Mouse (Mus musculus) heart, embryonic 10.5 days (tissue): ENCODE measurements around the gene Gm17949. TPM values are rescaled to one million over a fixed set of nuclear protein-coding genes. Genes with fewer than 3 reads are reported as not detected.

ENCODE experiments used
- DNase-seq: peaks from one replicate; pipeline ENCODE4 v3.0.0-alpha.2; 2017; ENCODE audit warnings: low spot score
- H3K27ac ChIP-seq: fragments of 300-500 bp; sonication (generic); 2 replicates; pipeline ENCODE4 v1.5.1; 2016; ENCODE audit warnings: mild to moderate bottlenecking
- H3K27me3 ChIP-seq: fragments of 300-500 bp; sonication (generic); 2 replicates; pipeline ENCODE4 v1.6.1; 2016; ENCODE audit warnings: mild to moderate bottlenecking; ENCODE audit not compliant: poor library complexity, insufficient read depth, severe bottlenecking
- H3K36me3 ChIP-seq: fragments of 300-500 bp; sonication (generic); 2 replicates; pipeline ENCODE4 v1.6.1; 2016; ENCODE audit warnings: mild to moderate bottlenecking, moderate library complexity
- H3K4me1 ChIP-seq: fragments of 300-500 bp; sonication (generic); 2 replicates; pipeline ENCODE4 v1.6.1; 2016; ENCODE audit warnings: mild to moderate bottlenecking
- H3K4me3 ChIP-seq: fragments of 300-500 bp; sonication (generic); 2 replicates; pipeline ENCODE4 v1.5.1; 2016; ENCODE audit warnings: mild to moderate bottlenecking, moderate library complexity
- H3K9me3 ChIP-seq: fragments of 300-500 bp; sonication (generic); 2 replicates; pipeline ENCODE4 v1.6.1; 2016; ENCODE audit warnings: mild to moderate bottlenecking, moderate library complexity
- WGBS: fragments of 180-500 bp; shearing (Covaris S2); methylation state at CpG from one replicate; pipeline ENCODE4 v1.1.7; 2016; 5-methylcytosine and 5-hydroxymethylcytosine counted together
- polyA plus RNA-seq: library from polyadenylated mRNA; unstranded; fragments of >200 nt; fragmentation: Nextera tagmentation; extraction: Ambion mirVana; gene quantifications from 2 replicates; pipeline ENCODE4 v1.2.1, GENCODE M21; 2016

Gm17949 gene
- polyA plus RNA-seq, 1 experiment from 2014 or later = 0.36 TPM

DNA sequence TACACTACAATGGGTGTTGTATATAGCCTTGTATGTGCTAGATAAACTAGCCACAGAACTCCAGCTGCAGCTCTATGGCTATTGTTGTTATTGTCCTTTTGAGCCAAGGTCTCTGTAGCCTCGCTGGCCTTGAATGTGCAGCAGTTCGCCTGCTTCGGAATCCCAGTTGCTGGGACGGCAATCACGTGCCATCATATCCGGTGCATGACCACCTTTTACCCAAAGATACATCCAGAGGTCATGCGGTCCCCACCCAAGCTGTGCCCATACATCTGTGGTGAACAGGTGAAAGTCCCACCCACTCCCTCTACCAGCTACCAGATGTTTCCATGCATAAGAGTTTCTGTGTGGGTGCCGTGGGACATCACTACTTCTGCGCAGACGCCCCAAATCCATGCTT is 49.8 kb downstream of the Gm17949 start:
- Histone ChIP-seq H3K27me3 (peaks cover 58% of the 10 kb centered on the region), H3K27ac (no peak overlapping the region), H3K9me3 (no peaks in the 10 kb centered on the region), H3K4me1 (peaks cover 35% of the 10 kb centered on the region), H3K4me3 (peak overlapping the region; percentile 88; the same call in 1 of the 2 replicates), H3K36me3 (peaks cover 9% of the 10 kb centered on the region)
- 45% methylated on average over 10 of the region's 10 CpGs for whole genome bisulfite sequencing
- DNase-seq = no peak

DNA sequence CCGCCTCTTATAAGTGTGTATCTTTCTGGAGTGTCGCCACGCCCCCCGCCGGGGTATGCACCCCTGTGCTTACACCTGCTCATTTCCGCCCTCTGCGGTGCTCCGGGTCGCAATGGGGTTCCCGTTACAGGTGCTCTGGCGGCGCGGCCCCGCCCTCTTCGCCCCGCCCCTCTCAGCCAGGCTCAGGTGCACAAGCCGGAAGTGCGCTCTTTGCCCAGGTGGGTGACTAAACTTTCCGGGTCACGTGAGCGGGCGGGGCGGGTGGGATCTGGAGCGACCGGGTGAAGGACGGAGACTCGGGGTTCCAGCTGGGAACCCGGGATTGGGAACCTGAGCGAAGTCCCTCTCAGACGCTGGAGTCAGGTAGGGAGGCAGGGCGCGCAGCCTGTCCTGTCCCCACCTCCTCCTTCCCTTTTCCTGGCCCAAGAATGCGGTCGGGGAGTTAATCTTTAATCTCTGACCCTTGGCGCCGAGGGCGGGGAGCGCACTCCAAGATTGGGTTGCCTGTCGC is 50.8 kb downstream of the Gm17949 start:
- Histone ChIP-seq H3K27ac (no peak overlapping the region), H3K27me3 (peaks cover 67% of the 10 kb centered on the region), H3K4me3 (peak overlapping the region; percentile 51), H3K9me3 (no peaks in the 10 kb centered on the region), H3K36me3 (peaks cover 3% of the 10 kb centered on the region), H3K4me1 (peaks cover 35% of the 10 kb centered on the region)
- no peak for DNase-seq
- under 1% methylated on average over 39 of the region's 39 CpGs for WGBS

DNA sequence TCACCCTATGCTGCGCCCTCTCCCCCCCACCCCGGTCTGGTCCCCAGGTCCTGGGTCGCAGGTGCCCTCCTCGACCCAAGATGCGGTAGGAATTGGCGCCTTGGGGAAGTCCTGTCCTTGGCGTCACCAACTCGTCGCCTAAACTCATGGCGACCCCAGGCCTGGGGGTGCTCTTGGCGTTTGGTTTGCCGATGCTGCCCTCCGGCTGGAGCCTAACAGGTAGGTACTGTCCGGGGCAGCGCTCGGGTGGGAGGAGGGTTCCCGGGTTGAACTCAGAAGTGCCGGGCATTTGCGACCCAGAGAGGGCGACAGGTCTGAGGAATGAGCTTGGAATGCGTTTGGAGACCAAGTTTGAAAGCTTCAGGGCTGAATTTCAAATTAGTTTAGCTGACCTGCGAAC is 51.3 kb downstream of the Gm17949 start:
- 1% methylated on average over 22 of the region's 22 CpGs for WGBS
- H3K9me3 ChIP-seq = no peaks in the 10 kb centered on the region
- no peak for DNase-seq
- H3K4me3 ChIP-seq = peak overlapping the region; percentile 51
- no peaks in the 10 kb centered on the region for H3K36me3 ChIP-seq
- H3K27me3 ChIP-seq = peaks cover 71% of the 10 kb centered on the region
- H3K27ac ChIP-seq = no peak overlapping the region
- peaks cover 35% of the 10 kb centered on the region for H3K4me1 ChIP-seq

DNA sequence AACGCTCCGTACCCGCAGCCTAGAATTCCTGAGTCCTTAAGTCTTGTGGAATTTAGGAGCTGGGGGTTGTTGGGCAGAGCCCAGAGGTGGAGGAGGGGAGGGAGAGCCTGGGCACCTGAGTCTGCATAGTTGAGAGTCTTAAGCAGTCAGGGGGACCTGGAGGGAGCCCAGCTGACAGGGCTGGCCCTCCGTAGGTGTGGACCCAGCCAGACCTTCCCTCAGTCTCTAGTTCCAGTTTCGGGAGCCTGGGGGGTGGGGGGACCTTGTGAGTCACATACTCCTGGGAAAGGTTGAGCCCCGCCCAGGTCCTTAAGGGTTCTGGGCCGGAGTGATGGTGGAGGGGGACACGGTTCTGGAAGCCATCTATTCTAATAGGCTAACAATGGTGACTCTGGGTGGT is 51.8 kb downstream of the Gm17949 start:
- H3K27ac ChIP-seq = no peak overlapping the region
- H3K4me3 ChIP-seq = 0 out of 2 replicates have a peak overlapping the region, but pooled peaks have one; percentile 51
- 15% methylated on average over 8 of the region's 8 CpGs for WGBS
- H3K27me3 ChIP-seq = peaks cover 72% of the 10 kb centered on the region
- no peak for DNase-seq
- H3K36me3 ChIP-seq = no peaks in the 10 kb centered on the region
- peaks cover 33% of the 10 kb centered on the region for H3K4me1 ChIP-seq
- no peaks in the 10 kb centered on the region for H3K9me3 ChIP-seq

DNA sequence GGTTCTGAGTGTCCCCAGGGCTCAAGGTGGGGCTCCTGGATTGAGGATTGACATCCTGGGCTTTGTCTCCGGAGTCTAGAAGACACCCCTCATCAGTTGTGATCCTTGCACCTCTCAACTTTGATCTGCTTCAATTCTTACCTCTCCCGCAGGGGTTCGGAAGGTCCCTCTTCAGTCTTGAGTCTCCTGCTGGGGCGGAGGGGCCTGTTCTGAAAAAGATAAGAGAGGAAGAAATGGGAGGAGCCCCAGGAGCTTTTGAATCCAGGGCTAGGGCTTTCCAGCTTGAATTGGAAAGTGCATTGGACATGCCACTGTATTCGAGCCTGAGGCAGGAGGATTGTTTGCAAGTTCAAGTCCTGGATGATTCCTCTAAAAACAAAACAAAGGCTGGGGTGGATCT is 55.6 kb downstream of the Gm17949 start:
- no peaks in the 10 kb centered on the region for H3K36me3 ChIP-seq
- no peaks in the 10 kb centered on the region for H3K9me3 ChIP-seq
- no peak for DNase-seq
- WGBS = 38% methylated on average over 5 of the region's 5 CpGs
- H3K4me1 ChIP-seq = peaks cover 8% of the 10 kb centered on the region
- H3K4me3 ChIP-seq = no peak overlapping the region
- peaks cover 78% of the 10 kb centered on the region for H3K27me3 ChIP-seq
- no peak overlapping the region for H3K27ac ChIP-seq

DNA sequence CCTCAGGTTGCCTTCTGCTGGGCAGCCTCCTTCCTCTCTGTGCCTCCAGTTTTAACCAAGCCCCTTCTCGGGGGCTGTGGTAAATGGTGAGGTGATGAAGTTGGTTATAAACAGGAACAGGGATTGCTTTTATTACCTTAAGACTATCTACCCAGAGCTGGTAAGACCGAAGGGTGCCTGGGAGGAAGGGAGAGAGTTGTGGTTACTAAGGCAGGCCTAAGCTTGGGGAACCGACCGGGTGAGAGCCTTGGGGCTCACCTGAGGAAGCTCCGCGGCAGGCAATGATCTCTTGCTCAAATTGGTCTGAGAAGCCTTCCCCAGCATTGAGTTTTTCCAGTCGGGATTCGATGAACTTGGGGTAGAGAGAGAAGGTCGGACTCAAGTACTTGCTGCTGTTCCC is 59.0 kb downstream of the Gm17949 start:
- Histone ChIP-seq H3K4me3 (no peak overlapping the region), H3K4me1 (no peaks in the 10 kb centered on the region; the same call in 1 of the 2 replicates), H3K27ac (no peak overlapping the region), H3K27me3 (peaks cover 73% of the 10 kb centered on the region), H3K36me3 (no peaks in the 10 kb centered on the region), H3K9me3 (no peaks in the 10 kb centered on the region)
- 15% methylated on average over 9 of the region's 9 CpGs for WGBS
- DNase-seq = no peak

DNA sequence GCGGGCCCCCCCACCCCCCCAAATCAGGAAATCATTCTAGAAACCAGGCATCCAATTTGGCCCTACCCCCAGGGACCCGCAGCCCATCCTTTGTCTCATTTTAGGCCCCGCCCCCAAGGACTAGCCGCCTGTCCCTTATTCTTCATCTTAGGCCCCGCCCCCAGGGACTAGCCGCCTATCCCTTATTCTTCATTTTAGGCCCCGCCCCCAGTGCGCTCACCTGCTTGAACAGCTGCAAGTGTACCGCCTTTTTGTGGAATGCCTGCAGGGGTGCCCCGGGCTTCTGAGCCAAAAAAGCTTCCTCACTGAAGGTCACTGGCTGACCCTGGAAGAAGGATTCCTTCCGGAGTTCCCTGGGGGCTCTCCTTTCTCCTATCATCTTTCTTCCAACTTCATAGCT is 59.4 kb downstream of the Gm17949 start:
- H3K27ac ChIP-seq = no peak overlapping the region
- no peak for DNase-seq
- 0 out of 2 replicates have a peak overlapping the region, but pooled peaks have one; percentile 15 for H3K4me3 ChIP-seq
- peaks cover 72% of the 10 kb centered on the region for H3K27me3 ChIP-seq
- 8% methylated on average over 11 of the region's 11 CpGs for WGBS
- H3K9me3 ChIP-seq = no peaks in the 10 kb centered on the region
- H3K36me3 ChIP-seq = no peaks in the 10 kb centered on the region
- no peaks in the 10 kb centered on the region; the same call in 1 of the 2 replicates for H3K4me1 ChIP-seq

Other genes with a start within 250 kb of the Gm17949 start
- gene Dus3l, start 246.7 kb upstream of the Gm17949 start, polyA plus RNA-seq = 39.6 and 41.4 TPM in 2 replicates
- gene Prr22, start 241.2 kb upstream of the Gm17949 start, polyA plus RNA-seq = 1.3 and 2.1 TPM in 2 replicates
- gene Rfx2, start 180.5 kb upstream of the Gm17949 start, polyA plus RNA-seq = 4.0 and 4.8 TPM in 2 replicates
- not detected in 2 replicates for gene Acsbg2, start 137.0 kb upstream of the Gm17949 start, polyA plus RNA-seq
- 0.33 and 0.40 TPM in 2 replicates for gene 1700061G19Rik, start 136.0 kb upstream of the Gm17949 start, polyA plus RNA-seq
- 42.3 and 46.0 TPM in 2 replicates for gene Mllt1, start 76.1 kb upstream of the Gm17949 start, polyA plus RNA-seq
- not detected in 2 replicates for gene Acer1, start 29.3 kb upstream of the Gm17949 start, polyA plus RNA-seq
- gene Clpp, start 21.2 kb upstream of the Gm17949 start, polyA plus RNA-seq = 144 and 165 TPM in 2 replicates
- 49.6 and 59.7 TPM in 2 replicates for gene Alkbh7, start 14.1 kb upstream of the Gm17949 start, polyA plus RNA-seq
- 0.53 TPM in 1 of 2 replicates, not detected in the other for gene Pspn, start 11.5 kb upstream of the Gm17949 start, polyA plus RNA-seq
- 39.4 and 56.0 TPM in 2 replicates for gene Gtf2f1, start 181 bp upstream of the Gm17949 start, polyA plus RNA-seq
- 30.1 and 31.3 TPM in 2 replicates for gene Khsrp, start 20.1 kb downstream of the Gm17949 start, polyA plus RNA-seq
- not detected in 2 replicates for gene Slc25a41, start 30.2 kb downstream of the Gm17949 start, polyA plus RNA-seq
- 0.65 and 3.6 TPM in 2 replicates for gene Crb3, start 47.6 kb downstream of the Gm17949 start, polyA plus RNA-seq
- 8.6 and 8.7 TPM in 2 replicates for gene Slc25a23, start 48.4 kb downstream of the Gm17949 start, polyA plus RNA-seq
- gene Dennd1c, start 67.0 kb downstream of the Gm17949 start, polyA plus RNA-seq = 0.68 and 2.2 TPM in 2 replicates
- 9.1 and 14.7 TPM in 2 replicates for gene Tubb4a, start 76.3 kb downstream of the Gm17949 start, polyA plus RNA-seq
- gene Tnfsf9, start 93.9 kb downstream of the Gm17949 start, polyA plus RNA-seq = 5.7 and 7.0 TPM in 2 replicates
- gene Cd70, start 138.3 kb downstream of the Gm17949 start, polyA plus RNA-seq = not detected in 2 replicates
- 0.27 and 0.28 TPM in 2 replicates for gene Tnfsf14, start 182.7 kb downstream of the Gm17949 start, polyA plus RNA-seq
- gene C3, start 216.7 kb downstream of the Gm17949 start, polyA plus RNA-seq = 0.46 and 5.3 TPM in 2 replicates
- gene Gpr108, start 237.0 kb downstream of the Gm17949 start, polyA plus RNA-seq = 25.2 and 28.6 TPM in 2 replicates
- 44.4 and 46.8 TPM in 2 replicates for gene Trip10, start 238.0 kb downstream of the Gm17949 start, polyA plus RNA-seq